Mouse (Mus musculus) spleen, adult 2 months (tissue): ENCODE results near the gene Gm2a.

Experiments
- CTCF ChIP-seq: fragments of 200-500 bp; IDR thresholded peaks from 2 replicates; pipeline ENCODE4 v1.5.1; 2011; ENCODE audit warnings: mild to moderate bottlenecking, inconsistent platforms; ENCODE audit not compliant: insufficient read depth, insufficient read length, insufficient replicate concordance; ENCODE audit errors: extremely low read depth
- POLR2A ChIP-seq: fragments of 200-500 bp; IDR thresholded peaks from 2 replicates; pipeline ENCODE4 v1.6.1; 2011; ENCODE audit warnings: low read depth, low read length, inconsistent platforms

DNA sequence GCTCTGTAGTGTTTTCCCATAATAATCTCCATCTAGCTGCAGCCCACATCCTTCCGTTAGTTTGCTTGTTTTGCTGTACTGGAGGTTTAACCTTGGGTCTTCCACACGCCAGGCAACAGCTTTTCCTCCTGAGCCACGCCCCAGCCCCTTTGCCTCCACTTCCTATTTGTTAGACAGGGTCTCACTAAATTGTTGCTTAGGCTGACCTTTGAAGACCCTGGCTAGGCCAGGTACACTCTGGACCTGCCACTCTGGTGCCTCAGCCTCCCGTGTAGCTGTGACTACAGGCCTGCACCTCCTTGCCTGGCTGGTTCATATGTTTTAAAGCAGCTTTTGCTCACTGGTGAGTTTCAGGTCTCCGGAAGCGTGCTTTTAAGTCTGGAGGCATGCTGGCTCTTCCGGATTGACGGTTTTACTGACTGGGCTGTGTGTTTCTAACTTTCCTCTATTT is 22.9 kb downstream of the Gm2a start:
- no peak for TF ChIP-seq POLR2A
- no peak for TF ChIP-seq CTCF
